Mouse (Mus musculus): Measurements from ENCODE around the gene Myl6. TPM values are rescaled to one million over a fixed set of nuclear protein-coding genes. Genes with fewer than 3 reads are reported as not detected.
"Not testable (repeated sequence)": the region's sequence is repeated elsewhere in the genome, so short reads cannot be mapped to it uniquely, and the experiment has no call there.

The Myl6 gene
- total and polyA plus RNA-seq, 3 experiments: 242 to 379 (median 302) TPM

DNA sequence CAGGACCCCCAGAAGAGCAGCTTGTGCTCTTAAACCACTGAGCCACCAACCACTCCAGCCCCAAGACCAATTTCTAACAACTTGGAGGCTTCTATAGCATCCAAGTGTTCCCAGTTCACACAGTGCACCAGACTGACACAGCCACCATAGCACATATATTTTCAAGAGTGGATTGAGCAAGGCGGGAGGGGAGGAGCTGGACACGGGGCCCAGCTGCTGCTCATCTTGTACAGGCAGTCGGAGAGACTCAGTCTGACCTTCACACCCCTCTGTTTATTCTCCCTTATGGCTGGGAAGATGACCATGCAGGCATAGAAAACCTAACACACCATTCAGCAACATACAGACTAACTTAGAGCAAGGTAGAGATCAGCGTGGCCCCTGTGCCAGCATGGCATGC, 15.9 kb upstream of the Myl6 start:
- no peaks in the 10 kb centered on the region for H3K4me1 ChIP-seq (ENCODE audit: control insufficient read depth, insufficient read depth, low read length)
- no peaks in the 10 kb centered on the region for H3K27me3 ChIP-seq (ENCODE audit: control insufficient read depth, insufficient read depth, low read length)
- H3K27ac ChIP-seq: no peak overlapping the region
- no peaks in the 10 kb centered on the region for H3K79me2 ChIP-seq (replicated peaks; ENCODE audit: control insufficient read depth, insufficient read depth, low read length)
- H3K4me3 ChIP-seq: no peak overlapping the region
- no peak overlapping the region for H3K9ac ChIP-seq (ENCODE audit: low read depth, low read length)
- intact Hi-C loops (cut with DNase I): no loop called here
- WGBS: 81% methylated on average over 4 of the region's 4 CpGs
- TF ChIP-seq EP300 (IDR thresholded peaks at IDR 0.05; ENCODE audit: insufficient read depth, low read depth, low read length): no peak
- no peak for TF ChIP-seq POLR2A (IDR thresholded peaks at IDR 0.05; ENCODE audit: insufficient read depth, low read depth, low read length)
- no peak for TF ChIP-seq CTCF (IDR thresholded peaks at IDR 0.05)
- no peaks in the 10 kb centered on the region for H3K36me3 ChIP-seq (ENCODE audit: control insufficient read depth, insufficient read depth, low read length)
- DNase-seq: no peak

GRCm38 (mm10) chr10:128509203-128509602, 15.3 kb upstream of the Myl6 start:
- no peak for DNase-seq
- no peaks in the 10 kb centered on the region for H3K79me2 ChIP-seq (replicated peaks; ENCODE audit: control insufficient read depth, insufficient read depth, low read length)
- H3K9ac ChIP-seq (ENCODE audit: low read depth, low read length): no peak overlapping the region
- 81% methylated on average over 9 of the region's 9 CpGs for WGBS
- intact Hi-C loops (cut with DNase I): no loop called here
- no peak overlapping the region for H3K4me3 ChIP-seq
- no peak overlapping the region for H3K27ac ChIP-seq
- H3K27me3 ChIP-seq (ENCODE audit: control insufficient read depth, insufficient read depth, low read length): no peaks in the 10 kb centered on the region
- peaks cover 3% of the 10 kb centered on the region; the same call in 1 of the 2 replicates for H3K4me1 ChIP-seq (ENCODE audit: control insufficient read depth, insufficient read depth, low read length)
- H3K36me3 ChIP-seq (ENCODE audit: control insufficient read depth, insufficient read depth, low read length): no peaks in the 10 kb centered on the region
- TF ChIP-seq EP300 (IDR thresholded peaks at IDR 0.05; ENCODE audit: insufficient read depth, low read depth, low read length): no peak
- no peak for TF ChIP-seq CTCF (IDR thresholded peaks at IDR 0.05)
- no peak for TF ChIP-seq POLR2A (IDR thresholded peaks at IDR 0.05; ENCODE audit: insufficient read depth, low read depth, low read length)

GRCm38 (mm10) chr10:128508260-128508659, 14.3 kb upstream of the Myl6 start:
- Histone ChIP-seq H3K27me3 (ENCODE audit: control insufficient read depth, insufficient read depth, low read length) (no peaks in the 10 kb centered on the region), H3K79me2 (replicated peaks; ENCODE audit: control insufficient read depth, insufficient read depth, low read length) (no peaks in the 10 kb centered on the region; the same call in 1 of the 2 replicates), H3K4me3 (no peak overlapping the region), H3K36me3 (ENCODE audit: control insufficient read depth, insufficient read depth, low read length) (no peaks in the 10 kb centered on the region), H3K9ac (ENCODE audit: low read depth, low read length) (no peak overlapping the region), H3K4me1 (ENCODE audit: control insufficient read depth, insufficient read depth, low read length) (peaks cover 3% of the 10 kb centered on the region; the same call in 1 of the 2 replicates), H3K27ac (no peak overlapping the region)
- intact Hi-C loops (cut with DNase I): no loop called here
- 72% methylated on average over 9 of the region's 9 CpGs for WGBS
- no peak for TF ChIP-seq CTCF (IDR thresholded peaks at IDR 0.05)
- no peak for TF ChIP-seq POLR2A (IDR thresholded peaks at IDR 0.05; ENCODE audit: insufficient read depth, low read depth, low read length)
- no peak for TF ChIP-seq EP300 (IDR thresholded peaks at IDR 0.05; ENCODE audit: insufficient read depth, low read depth, low read length)
- no peak for DNase-seq

DNA sequence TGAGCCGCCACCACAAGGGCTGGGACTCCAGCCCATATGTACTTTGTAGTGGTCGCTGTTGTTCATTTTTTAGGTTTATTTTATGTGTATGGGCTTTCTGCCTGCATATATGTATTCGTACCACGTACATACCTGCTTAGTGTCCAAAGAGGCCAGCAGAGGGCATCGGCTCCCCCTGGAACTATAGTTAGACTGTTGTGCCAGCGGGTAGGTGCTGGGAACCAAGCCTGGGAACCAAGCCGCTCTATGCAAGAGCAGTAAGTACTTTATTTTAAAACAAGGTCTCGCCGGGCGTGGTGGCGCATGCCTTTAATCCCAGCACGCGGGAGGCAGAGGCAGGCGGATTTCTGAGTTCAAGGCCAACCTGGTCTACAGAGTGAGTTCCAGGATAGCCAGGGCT, 12.0 kb upstream of the Myl6 start:
- no peaks in the 10 kb centered on the region for H3K36me3 ChIP-seq (ENCODE audit: control insufficient read depth, insufficient read depth, low read length)
- TF ChIP-seq EP300 (IDR thresholded peaks at IDR 0.05; ENCODE audit: insufficient read depth, low read depth, low read length) (no peak), POLR2A (IDR thresholded peaks at IDR 0.05; ENCODE audit: insufficient read depth, low read depth, low read length) (no peak), CTCF (IDR thresholded peaks at IDR 0.05) (no peak)
- no peaks in the 10 kb centered on the region; the same call in 1 of the 2 replicates for H3K79me2 ChIP-seq (replicated peaks; ENCODE audit: control insufficient read depth, insufficient read depth, low read length)
- no peak overlapping the region for H3K27ac ChIP-seq
- H3K4me3 ChIP-seq: no peak overlapping the region
- peaks cover 6% of the 10 kb centered on the region for H3K4me1 ChIP-seq (ENCODE audit: control insufficient read depth, insufficient read depth, low read length)
- intact Hi-C loops (cut with DNase I): no loop called here
- no peak for DNase-seq
- H3K27me3 ChIP-seq (ENCODE audit: control insufficient read depth, insufficient read depth, low read length): no peaks in the 10 kb centered on the region
- 97% methylated on average over 14 of the region's 14 CpGs for WGBS
- H3K9ac ChIP-seq (ENCODE audit: low read depth, low read length): no peak overlapping the region

DNA sequence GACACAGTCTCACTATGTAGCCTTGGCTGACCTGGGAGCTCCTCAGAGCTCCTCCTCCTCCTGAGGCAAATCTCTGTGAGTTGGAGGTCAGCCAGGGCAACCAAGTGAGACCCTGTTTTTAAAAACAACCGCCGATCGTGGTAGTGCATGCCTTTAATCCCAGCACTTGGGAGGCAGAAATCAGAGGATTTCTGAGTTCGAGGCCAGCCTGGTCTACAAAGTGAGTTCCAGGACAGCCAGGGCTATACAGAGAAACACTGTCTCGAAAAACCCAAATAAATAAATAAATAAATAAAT, 11.4 kb upstream of the Myl6 start:
- H3K27ac ChIP-seq; H3K36me3 ChIP-seq (ENCODE audit: control insufficient read depth, insufficient read depth, low read length); intact Hi-C loops (cut with DNase I); H3K27me3 ChIP-seq (ENCODE audit: control insufficient read depth, insufficient read depth, low read length); H3K4me1 ChIP-seq (ENCODE audit: control insufficient read depth, insufficient read depth, low read length); DNase-seq; H3K9ac ChIP-seq (ENCODE audit: low read depth, low read length); H3K4me3 ChIP-seq; H3K79me2 ChIP-seq (replicated peaks; ENCODE audit: control insufficient read depth, insufficient read depth, low read length): not testable (repeated sequence)
- 79% methylated on average over 5 of the region's 5 CpGs for WGBS

GRCm38 (mm10) chr10:128504641-128505370, 10.9 kb upstream of the Myl6 start:
- H3K4me3 ChIP-seq: no peak overlapping the region
- intact Hi-C loops (cut with DNase I): no loop called here
- peak overlapping the region; percentile 32; the same call in 1 of the 2 replicates for H3K9ac ChIP-seq (ENCODE audit: low read depth, low read length)

More at GRCm38 (mm10) chr10:128504641-128505370, 10.9 kb upstream of the Myl6 start:
- no peaks in the 10 kb centered on the region for H3K27me3 ChIP-seq (ENCODE audit: control insufficient read depth, insufficient read depth, low read length)
- H3K27ac ChIP-seq: peak overlapping the region; percentile 48
- peaks cover 6% of the 10 kb centered on the region for H3K4me1 ChIP-seq (ENCODE audit: control insufficient read depth, insufficient read depth, low read length)
- DNase-seq: peak in 1 of 2 experiments; percentile 31
- H3K36me3 ChIP-seq (ENCODE audit: control insufficient read depth, insufficient read depth, low read length): no peaks in the 10 kb centered on the region
- H3K79me2 ChIP-seq (replicated peaks; ENCODE audit: control insufficient read depth, insufficient read depth, low read length): no peaks in the 10 kb centered on the region; the same call in 1 of the 2 replicates
- WGBS: 48% methylated on average over 9 of the region's 9 CpGs
- TF ChIP-seq CTCF (IDR thresholded peaks at IDR 0.05): no peak
- no peak for TF ChIP-seq POLR2A (IDR thresholded peaks at IDR 0.05; ENCODE audit: insufficient read depth, low read depth, low read length)
- no peak for TF ChIP-seq EP300 (IDR thresholded peaks at IDR 0.05; ENCODE audit: insufficient read depth, low read depth, low read length)

Data from heart, adult 2 months (tissue).